Mouse (Mus musculus) mature B cell (primary cell): ENCODE results near the gene Zfp574.
"Not testable (repeated sequence)": the region's sequence is repeated elsewhere in the genome, so short reads cannot be mapped to it uniquely, and the experiment has no call there.

Experiments used
- in situ Hi-C: fragments of 300-500 bp; cut with MboI; formaldehyde crosslinking; loops from 2 replicates; pipeline ENCODE4 v1.14.3; 2019

The Zfp574 gene

DNA sequence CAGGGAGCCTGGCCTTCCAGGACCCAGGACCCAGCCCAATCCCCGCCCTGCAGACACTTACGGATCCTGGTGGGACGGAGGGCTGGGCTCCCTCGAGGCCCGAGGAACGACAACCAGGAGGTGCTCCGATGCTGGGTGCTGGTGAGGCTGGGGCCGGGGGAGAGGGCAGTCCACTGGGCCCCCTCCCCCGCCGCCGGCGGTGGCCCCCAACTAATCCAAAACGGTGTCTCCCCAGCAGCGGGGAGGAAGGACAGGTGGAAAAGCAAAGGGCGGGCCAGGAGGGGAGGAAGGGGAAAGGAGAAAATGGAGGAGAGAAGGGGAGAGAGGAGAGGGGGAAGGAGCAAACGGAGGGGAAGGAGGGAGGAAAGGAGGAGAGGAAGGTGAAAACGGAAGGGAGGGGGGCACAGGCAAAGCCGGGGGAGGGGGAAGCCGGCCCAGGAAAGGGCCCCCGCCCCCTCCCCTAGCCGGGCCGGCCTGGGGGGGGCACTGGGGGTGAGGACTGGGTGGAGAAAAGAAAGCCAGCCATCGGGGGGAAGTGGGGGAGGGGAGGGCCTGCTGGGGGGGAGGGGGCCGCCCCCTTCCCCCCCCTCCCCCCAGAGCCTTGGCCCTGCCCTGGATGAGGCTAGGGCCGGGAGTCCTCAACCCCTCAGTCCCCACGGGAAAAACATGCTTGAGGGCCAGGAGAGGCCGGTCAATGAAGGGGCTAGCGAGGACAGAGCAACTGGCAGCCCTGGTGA is at the start of gene Zfp574, which contains the start of gene Grik5:
Gene Zfp574 (plus strand): TSS at position 589 of the 737 bp plus-strand sequence.
Gene Grik5 (minus strand): TSS at position 368 of the 737 bp plus-strand sequence.
- in situ Hi-C loops, result no loop called here

- in situ Hi-C loops, result no loop called here
Observed at GRCm38 (mm10) chr7:25025855-25026439, 46.4 kb upstream of the Zfp574 start.

- in situ Hi-C loops, result no loop called here
Observed at GRCm38 (mm10) chr7:25026452-25026851, 45.9 kb upstream of the Zfp574 start.

DNA sequence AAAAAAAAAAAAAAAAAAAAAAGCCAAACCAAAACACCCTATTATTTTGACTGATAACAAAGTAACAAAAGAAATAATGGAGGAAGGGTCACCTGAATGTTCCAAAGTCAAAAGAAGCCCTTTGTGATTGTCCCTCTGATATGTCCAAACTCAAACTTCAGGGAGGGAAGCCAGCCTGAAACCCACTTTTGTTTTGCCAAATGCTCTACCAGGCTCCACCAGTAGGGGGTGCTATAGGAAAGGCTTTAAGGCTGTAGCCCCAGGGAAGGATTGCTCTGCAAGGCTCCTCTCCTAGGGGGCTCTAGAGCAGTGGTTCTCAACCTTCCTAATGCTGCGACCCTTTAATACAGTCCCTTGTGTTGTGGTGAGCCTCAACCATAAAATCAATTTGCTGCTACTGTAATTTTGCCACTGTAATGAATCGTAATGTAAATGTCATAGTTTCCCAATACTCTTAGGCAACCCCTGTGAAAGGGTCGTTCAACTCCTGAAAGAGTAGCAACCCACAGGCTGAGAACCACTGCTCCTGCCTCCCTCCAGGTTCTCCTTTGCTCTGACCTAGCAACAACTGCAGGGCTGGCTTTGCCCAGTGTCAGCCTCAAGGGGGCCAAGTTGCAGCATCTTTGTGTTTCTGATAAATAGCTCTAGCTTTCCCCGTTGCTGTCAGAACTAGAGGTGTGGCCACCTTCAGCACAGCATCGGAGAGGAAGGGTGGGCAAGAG is 42.2 kb upstream of the Zfp574 start:
- in situ Hi-C loops, result no loop called here

DNA sequence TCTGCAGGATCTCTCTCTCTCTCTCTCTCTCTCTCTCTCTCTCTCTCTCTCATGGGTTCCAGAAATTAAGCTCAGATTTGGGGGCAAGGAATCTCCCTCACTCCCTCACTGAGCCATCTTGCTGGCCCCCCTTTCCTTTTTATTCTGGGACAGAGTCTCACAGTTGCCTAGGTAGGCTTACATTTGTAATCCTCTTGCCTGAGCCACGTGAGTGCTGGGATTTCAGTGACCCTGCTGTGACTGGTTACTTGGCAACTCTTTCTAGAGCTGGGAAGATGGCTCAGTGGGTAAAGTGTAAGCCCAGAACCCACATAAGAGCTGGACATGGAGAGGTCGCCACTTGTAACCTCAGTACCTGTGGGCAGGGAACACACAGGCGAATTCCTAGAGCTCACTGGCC is 40.8 kb upstream of the Zfp574 start:
- in situ Hi-C loops, result no loop called here

- in situ Hi-C loops, result no loop called here
Observed at GRCm38 (mm10) chr7:25034796-25035195, 37.6 kb upstream of the Zfp574 start.

DNA sequence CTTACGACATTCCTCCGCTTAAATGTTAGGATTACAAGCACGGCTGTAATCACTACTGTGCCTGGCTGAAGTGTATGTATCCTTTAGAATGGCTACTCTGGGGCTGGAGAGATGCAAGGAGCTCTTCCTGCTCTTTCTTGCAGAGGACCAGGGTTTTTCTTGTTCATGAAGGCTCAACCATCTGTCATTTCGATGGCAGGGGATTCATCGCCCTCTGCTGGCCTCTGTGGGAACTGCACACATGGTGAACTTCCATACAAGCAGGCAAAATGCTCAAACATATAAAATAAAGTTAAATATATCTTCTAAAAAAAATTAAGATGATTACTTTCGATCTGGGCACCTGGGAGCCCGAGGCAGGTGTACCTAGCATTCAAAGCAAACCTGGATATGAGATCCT is 36.5 kb upstream of the Zfp574 start:
- in situ Hi-C loops, result no loop called here

DNA sequence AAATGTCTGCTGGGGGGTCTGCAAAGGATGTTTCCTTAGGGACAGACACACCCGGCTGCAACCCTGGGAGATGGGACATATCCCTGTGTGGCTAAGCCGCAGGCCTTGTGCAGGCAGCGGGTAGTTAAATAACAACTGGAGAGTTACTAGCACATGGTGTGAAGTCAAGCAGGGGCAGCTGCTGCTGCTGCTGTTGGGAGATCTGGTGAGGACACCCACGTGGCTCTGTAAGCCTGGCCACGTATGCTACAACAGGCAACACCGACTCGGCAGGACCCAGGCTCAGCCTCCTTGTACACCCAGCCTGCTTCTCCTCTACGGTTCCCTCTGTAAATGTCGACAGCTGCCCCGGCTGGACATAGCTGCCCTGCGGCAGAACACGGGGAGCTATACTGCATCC is 30.4 kb upstream of the Zfp574 start:
- in situ Hi-C loops, result no loop called here

DNA sequence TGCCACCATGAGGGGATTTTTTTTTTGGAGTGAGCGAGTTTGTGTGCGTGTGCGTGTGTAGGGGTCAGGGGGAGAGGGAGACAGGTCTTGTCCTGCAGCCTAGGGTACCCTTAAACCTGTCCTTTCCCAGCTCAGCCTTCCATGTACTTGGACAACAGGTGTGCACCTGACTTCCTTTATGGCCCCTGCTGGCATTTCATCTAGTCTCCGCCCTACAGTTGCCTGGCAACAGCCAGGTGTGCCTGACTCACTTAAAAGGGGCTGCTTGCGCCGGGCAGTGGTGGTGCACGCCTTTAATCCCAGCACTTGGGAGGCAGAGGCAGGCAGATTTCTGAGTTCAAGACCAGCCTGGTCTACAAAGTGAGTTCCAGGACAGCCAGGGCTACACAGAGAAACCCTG is 27.8 kb upstream of the Zfp574 start:
- in situ Hi-C loops, result not testable (repeated sequence)

DNA sequence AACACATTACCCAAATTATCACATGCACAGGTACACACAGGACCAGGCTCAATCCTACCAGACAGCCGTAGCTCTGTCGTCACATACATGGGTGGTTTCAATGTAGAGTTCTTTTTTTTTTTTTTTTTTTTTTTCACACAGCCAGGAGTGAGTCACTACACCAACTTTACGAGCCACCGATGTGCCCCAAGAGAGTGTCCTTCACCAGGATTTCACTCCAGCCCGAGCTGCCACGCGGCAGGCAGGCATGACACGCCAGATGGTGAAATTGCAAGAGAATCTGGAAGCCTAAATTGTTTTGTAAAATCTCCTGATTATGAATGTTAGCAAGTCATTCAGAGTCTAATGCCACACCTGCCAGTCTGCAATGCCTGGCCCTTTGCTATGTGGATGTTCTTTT is 25.0 kb upstream of the Zfp574 start:
- in situ Hi-C loops, result no loop called here

- in situ Hi-C loops, result no loop called here
Observed at GRCm38 (mm10) chr7:25049295-25049930, 23.0 kb upstream of the Zfp574 start.

DNA sequence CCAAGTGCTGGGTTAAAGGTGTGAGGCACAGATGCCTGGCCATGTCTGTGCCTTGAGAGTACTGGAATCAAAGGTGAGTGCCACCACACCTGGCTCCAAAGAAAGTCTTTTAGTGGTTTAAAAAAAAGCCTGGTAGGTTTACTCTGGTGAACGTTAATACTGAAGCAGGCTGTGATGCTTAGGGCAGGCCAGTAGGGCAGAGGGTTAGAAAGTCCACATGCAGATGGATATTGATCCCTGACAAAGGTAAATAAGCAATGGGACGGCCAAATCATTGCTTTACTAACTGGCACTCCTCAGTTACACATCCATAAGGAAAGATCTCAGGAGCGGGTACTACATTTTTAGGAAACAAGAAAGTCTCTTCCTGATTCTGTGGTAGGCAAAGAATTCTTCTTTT is 19.8 kb upstream of the Zfp574 start:
- in situ Hi-C loops, result no loop called here

DNA sequence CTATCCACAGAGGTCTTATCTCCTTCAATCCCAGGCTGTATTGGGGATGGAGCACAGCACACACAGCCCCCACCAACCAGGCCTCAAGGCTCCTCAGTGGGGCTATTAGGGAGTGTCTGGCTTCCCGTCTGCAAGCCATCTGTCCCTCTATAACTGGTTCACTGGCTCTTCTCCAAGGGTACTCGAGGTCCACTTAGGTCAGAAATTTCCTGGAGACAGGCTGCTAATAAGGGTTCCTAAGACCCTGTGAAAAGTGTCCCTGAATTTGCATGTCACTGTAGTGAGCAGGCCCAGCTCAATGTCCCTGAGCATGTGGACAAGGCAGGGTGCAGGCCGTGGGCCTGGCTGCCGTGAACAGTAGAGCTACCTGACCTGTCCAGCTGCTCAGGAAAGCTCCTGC is 15.4 kb upstream of the Zfp574 start:
- in situ Hi-C loops, result no loop called here

DNA sequence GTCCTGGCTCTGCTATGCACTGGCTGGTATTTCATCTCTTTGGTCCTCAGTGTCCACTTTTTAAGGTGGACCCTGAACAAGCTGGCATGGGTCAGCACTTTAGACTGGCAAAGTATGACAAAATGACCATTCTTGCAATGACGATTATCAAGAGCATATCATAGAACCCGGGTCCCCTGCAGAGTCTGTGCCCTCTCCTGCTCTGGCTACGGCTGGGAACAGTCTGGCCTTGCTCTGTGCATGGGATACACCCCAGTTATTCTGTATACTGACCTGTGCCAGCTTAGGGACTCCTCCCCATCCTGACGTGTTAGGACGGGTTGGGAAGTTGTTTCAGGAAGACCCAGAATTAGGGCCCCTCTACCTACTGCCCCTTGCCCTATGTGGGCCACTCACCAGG is 14.5 kb upstream of the Zfp574 start:
- in situ Hi-C loops, result no loop called here

DNA sequence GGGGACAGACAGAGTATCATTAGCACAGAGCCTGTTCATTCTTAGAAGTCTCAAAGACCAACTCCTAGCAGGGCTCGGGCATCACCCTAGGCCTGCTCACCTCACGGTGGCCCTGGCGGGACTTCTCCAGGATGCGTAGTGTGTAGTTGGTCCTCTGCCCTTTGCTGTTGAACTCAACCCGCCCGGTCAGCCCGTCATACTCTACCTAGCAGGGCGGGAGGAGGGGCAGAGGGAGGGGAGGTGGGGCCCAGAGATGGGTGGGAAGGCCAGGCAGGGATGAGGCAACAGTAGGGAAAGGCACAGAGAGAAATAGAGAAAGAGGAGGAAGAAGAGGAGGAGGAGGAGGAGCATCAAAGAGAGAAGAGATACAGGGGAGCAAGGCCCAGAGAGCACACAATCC is 14.0 kb upstream of the Zfp574 start:
- in situ Hi-C loops, result no loop called here

DNA sequence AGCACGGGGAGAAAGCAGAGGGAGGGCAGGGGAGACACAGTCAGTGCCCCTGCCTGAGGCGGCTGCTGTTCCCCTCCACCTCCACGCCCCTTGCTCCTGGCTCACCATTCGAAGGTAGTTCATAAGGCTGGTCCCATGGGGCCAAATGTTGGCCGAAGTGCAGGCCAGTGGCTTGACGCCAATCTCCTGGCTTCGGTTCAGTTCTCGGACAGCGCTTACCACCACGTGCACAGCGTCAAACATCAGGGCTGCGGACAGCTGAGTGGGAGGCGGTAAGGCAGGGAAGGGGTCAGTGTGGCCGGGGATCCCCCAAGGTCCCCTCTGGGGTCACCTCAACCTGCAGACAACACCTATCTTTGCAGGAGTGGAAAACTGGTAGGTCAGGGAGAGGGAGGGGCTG is 13.5 kb upstream of the Zfp574 start:
- in situ Hi-C loops, result no loop called here

DNA sequence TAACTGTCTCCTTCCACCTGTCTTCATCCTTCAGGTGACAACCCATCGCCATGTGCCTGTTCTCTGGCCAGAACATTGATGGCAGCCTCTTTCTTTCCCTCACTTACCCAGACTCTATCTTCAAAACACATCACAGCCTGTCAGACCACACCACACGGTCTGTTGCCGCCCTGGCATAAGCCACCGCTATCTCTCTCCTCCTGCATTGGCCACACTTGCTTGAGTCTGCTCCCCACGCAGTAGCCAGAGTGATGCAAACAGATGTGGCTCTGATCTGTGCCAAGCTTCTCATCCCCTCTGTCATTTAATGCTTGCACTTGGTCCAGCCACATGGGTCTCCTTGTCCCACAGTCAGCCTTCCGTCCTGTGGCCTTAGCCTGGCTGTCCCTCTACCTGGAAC is 9.0 kb upstream of the Zfp574 start:
- in situ Hi-C loops, result no loop called here

- in situ Hi-C loops, result no loop called here
Observed at GRCm38 (mm10) chr7:25063900-25064299, 8.5 kb upstream of the Zfp574 start.

- in situ Hi-C loops, result no loop called here
Observed at GRCm38 (mm10) chr7:25067338-25067737, 5.0 kb upstream of the Zfp574 start.

- in situ Hi-C loops, result no loop called here
Observed at GRCm38 (mm10) chr7:25067909-25068656, 4.3 kb upstream of the Zfp574 start.

DNA sequence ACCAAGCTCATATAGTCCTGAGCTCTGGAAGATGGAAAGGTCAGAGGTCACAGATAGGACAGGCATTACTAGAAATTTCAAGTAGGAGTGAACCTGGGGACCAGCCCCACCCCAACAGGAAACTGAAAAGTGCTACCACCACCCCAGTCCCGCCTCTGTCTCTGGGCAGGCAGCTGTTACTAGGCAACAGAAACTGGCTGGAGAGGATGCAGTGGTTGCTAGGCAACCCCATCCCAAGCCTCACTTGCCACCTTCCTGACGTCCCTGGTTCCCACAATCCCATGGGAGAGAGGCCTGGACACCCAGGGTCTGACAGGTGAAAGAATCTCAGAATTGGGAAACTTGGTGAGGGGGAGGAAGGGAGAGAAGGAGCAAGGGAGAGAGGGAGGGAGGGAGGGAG is 3.6 kb upstream of the Zfp574 start:
- in situ Hi-C loops, result no loop called here
